Mouse (Mus musculus) hindbrain, embryonic 11.5 days (tissue): Measurements from ENCODE around the gene C8g. TPM values are rescaled to one million over a fixed set of nuclear protein-coding genes. Genes with fewer than 3 reads are reported as not detected.
A peak's percentile ranks its signal among the peaks of the same experiment; 100 is the strongest.

Source experiments
- ATAC-seq: fragments of 200-750 bp; cut with Nextera tagmentation; 2 replicates; pipeline ENCODE4 v1.8.0; 2017; ENCODE audit warnings: mild to moderate bottlenecking, moderate TSS enrichment, moderate library complexity; ENCODE audit not compliant: low FRiP score
- DNase-seq: peaks from one replicate; pipeline ENCODE4 v3.0.0-alpha.2; 2015; ENCODE audit warnings: low spot score
- H3K27ac ChIP-seq: fragments of 300-500 bp; sonication (generic); 2 replicates; pipeline ENCODE4 v1.5.1; 2014; ENCODE audit warnings: mild to moderate bottlenecking, low read depth, low read length
- H3K27me3 ChIP-seq: fragments of 300-500 bp; sonication (generic); 2 replicates; pipeline ENCODE4 v1.6.1; 2014; ENCODE audit warnings: mild to moderate bottlenecking, low read length, moderate library complexity, mixed read lengths; ENCODE audit not compliant: control insufficient read depth, insufficient read depth
- H3K36me3 ChIP-seq: fragments of 300-500 bp; sonication (generic); 2 replicates; pipeline ENCODE4 v1.6.1; 2014; ENCODE audit warnings: mild to moderate bottlenecking, low read length, moderate library complexity, mixed read lengths; ENCODE audit not compliant: control insufficient read depth, insufficient read depth
- H3K4me1 ChIP-seq: fragments of 300-500 bp; sonication (generic); replicated peaks from 2 replicates; pipeline ENCODE4 v1.6.1; 2014; ENCODE audit warnings: low read length, mixed read lengths; ENCODE audit not compliant: control insufficient read depth, insufficient read depth
- H3K4me2 ChIP-seq: fragments of 300-500 bp; sonication (generic); replicated peaks from 2 replicates; pipeline ENCODE4 v1.6.1; 2014; ENCODE audit warnings: mild to moderate bottlenecking, low read depth, low read length
- H3K4me3 ChIP-seq: fragments of 300-500 bp; sonication (generic); 2 replicates; pipeline ENCODE4 v1.5.1; 2014; ENCODE audit warnings: low read depth, low read length
- H3K9ac ChIP-seq: fragments of 300-500 bp; sonication (generic); 2 replicates; pipeline ENCODE4 v1.6.1; 2014; ENCODE audit warnings: low read depth, low read length
- H3K9me3 ChIP-seq: fragments of 300-500 bp; sonication (generic); 2 replicates; pipeline ENCODE4 v1.6.1; 2016; ENCODE audit warnings: low read length; ENCODE audit not compliant: control insufficient read depth
- WGBS: fragments of 180-500 bp; shearing (Covaris S2); extraction: QIAGEN DNeasy Blood & Tissue Kit; methylation state at CpG from one replicate; pipeline ENCODE4 v1.1.7; 2014; 5-methylcytosine and 5-hydroxymethylcytosine counted together
- polyA plus RNA-seq: library from polyadenylated mRNA; unstranded; fragments of >200 nt; fragmentation: Nextera tagmentation; extraction: Ambion mirVana; gene quantifications from 2 replicates; pipeline ENCODE4 v1.2.1, GENCODE M21; 2014

C8g gene
- polyA plus RNA-seq, 1 experiment from 2014 or later: 6.1 TPM

DNA sequence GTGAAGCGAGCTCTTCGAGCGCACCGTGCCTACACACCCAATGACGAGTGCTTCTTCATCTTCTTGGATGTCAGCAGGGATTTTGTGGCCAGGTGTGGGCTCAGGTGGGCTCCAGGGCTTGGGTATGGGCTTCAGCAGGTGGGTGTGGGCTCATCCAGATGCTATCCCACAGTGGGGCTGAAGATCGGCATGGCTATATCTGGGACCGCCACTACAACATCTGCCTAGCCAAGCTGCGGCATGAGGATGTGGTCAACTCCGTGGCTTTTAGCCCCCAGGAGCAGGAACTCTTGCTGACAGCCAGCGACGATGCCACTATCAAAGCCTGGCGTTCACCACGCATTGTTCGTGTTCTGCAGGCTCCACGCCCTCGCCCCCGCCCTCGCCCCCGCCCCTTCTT is 3.0 kb upstream of the C8g start:
- no peak overlapping the region for H3K4me3 ChIP-seq
- WGBS: 93% methylated on average over 19 of the region's 19 CpGs
- no peak for ATAC-seq

GRCm38 (mm10) chr2:25502726-25503125 is 1.2 kb upstream of the C8g start:
- Histone ChIP-seq H3K9me3 (no peaks in the 10 kb centered on the region), H3K27ac (no peak overlapping the region), H3K4me2 (no peak overlapping the region), H3K4me3 (no peak overlapping the region), H3K36me3 (no peaks in the 10 kb centered on the region), H3K9ac (no peak overlapping the region), H3K27me3 (no peaks in the 10 kb centered on the region), H3K4me1 (peaks cover 4% of the 10 kb centered on the region; the same call in 1 of the 2 replicates)
- DNase-seq (no peak), ATAC-seq (no peak)
- 85% methylated on average over 3 of the region's 3 CpGs for WGBS

More for the DNA sequence above, 3.0 kb upstream of the C8g start:
- no peak overlapping the region for H3K27ac ChIP-seq
- no peak overlapping the region for H3K4me2 ChIP-seq
- no peak for DNase-seq
- H3K36me3 ChIP-seq: no peaks in the 10 kb centered on the region
- H3K4me1 ChIP-seq: peaks cover 4% of the 10 kb centered on the region; the same call in 1 of the 2 replicates
- H3K9me3 ChIP-seq: no peaks in the 10 kb centered on the region
- no peak overlapping the region for H3K9ac ChIP-seq
- no peaks in the 10 kb centered on the region for H3K27me3 ChIP-seq

- peak within 1 kb of the TSS; percentile 86 for H3K4me3 ChIP-seq
- H3K9ac ChIP-seq: peak within 1 kb of the TSS; percentile 96
- DNase-seq (peak; percentile 94), ATAC-seq (peak; percentile 87)
- H3K4me1 ChIP-seq: peaks cover 4% of the 10 kb centered on the region; the same call in 1 of the 2 replicates
- H3K27me3 ChIP-seq: no peaks in the 10 kb centered on the region
- WGBS: 2% methylated on average over 27 of the region's 44 CpGs
- H3K27ac ChIP-seq: 0 out of 2 replicates have a peak within 1 kb of the TSS, but pooled peaks have one; percentile 19
- H3K36me3 ChIP-seq: no peaks in the 10 kb centered on the region
- no peaks in the 10 kb centered on the region for H3K9me3 ChIP-seq
- H3K4me2 ChIP-seq: peak within 1 kb of the TSS; percentile 83
These were observed 728 bp downstream of the C8g start, which contains the start of gene Fbxw5 for GRCm38 (mm10) chr2:25500576-25501405. Fbxw5 (plus strand) TSS chr2:25500750.

GRCm38 (mm10) chr2:25500071-25500575 is 1.4 kb downstream of the C8g start:
- peak overlapping the region; percentile 43 for H3K4me2 ChIP-seq
- DNase-seq (no peak), ATAC-seq (peak; percentile 53)
- H3K9me3 ChIP-seq: no peaks in the 10 kb centered on the region
- H3K9ac ChIP-seq: peak overlapping the region; percentile 44; the same call in 1 of the 2 replicates
- peaks cover 4% of the 10 kb centered on the region; the same call in 1 of the 2 replicates for H3K4me1 ChIP-seq
- no peak overlapping the region for H3K27ac ChIP-seq
- peak overlapping the region; percentile 86 for H3K4me3 ChIP-seq
- no peaks in the 10 kb centered on the region for H3K27me3 ChIP-seq
- WGBS: 64% methylated on average over 6 of the region's 6 CpGs
- no peaks in the 10 kb centered on the region for H3K36me3 ChIP-seq

DNA sequence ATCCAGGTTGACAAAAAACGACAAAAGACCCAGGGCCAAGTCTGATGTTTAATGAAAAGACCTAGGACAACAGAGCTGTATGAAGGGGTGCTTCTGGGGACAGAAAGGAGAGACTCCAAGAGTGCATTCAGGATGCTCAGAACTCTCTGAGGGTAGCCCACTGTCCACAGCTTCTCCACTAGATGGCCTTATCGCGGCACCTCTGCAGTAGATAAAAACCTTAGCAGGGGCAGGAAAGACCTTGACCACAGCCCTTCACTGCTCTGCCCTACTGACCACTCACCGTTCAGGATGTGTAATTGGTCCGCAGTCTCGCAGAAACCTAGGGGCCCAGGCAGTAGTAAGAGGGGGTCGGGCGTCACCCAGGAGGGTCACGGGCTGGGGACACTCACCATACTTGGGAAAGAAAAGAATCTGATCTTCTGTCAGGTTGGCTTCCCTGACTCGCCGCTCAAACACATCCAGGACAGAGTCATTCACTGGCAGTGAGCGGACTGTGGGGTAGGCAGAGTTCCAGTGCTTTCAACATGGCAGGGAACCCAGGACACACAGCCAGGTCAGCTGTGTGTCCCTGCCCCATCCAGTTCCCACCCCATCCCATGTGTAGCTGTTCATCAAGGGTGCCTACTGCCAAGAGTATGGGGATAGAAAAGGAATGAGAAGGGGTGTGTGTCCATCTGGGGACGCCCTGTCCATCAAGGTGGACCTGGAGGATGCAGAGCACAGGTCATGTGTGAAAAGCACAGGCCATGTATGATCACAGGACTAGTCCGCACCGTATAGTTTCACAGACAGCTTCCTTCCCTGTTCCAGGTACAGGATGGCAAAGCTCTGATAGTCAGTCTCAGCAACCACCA is 2.7 kb downstream of the C8g start:
- H3K36me3 ChIP-seq: no peaks in the 10 kb centered on the region
- no peak overlapping the region for H3K4me3 ChIP-seq
- ATAC-seq: no peak
- peaks cover 4% of the 10 kb centered on the region; the same call in 1 of the 2 replicates for H3K4me1 ChIP-seq
- H3K9me3 ChIP-seq: no peaks in the 10 kb centered on the region
- no peak for DNase-seq
- H3K27me3 ChIP-seq: no peaks in the 10 kb centered on the region
- no peak overlapping the region for H3K27ac ChIP-seq
- no peak overlapping the region for H3K9ac ChIP-seq
- no peak overlapping the region for H3K4me2 ChIP-seq
- WGBS: 75% methylated on average over 15 of the region's 15 CpGs

- ATAC-seq (no peak), DNase-seq (no peak)
- H3K27ac ChIP-seq: no peak overlapping the region
- no peak overlapping the region for H3K4me2 ChIP-seq
- no peak overlapping the region for H3K9ac ChIP-seq
- no peaks in the 10 kb centered on the region for H3K9me3 ChIP-seq
- H3K4me1 ChIP-seq: peaks cover 4% of the 10 kb centered on the region; the same call in 1 of the 2 replicates
- H3K36me3 ChIP-seq: no peaks in the 10 kb centered on the region
- H3K4me3 ChIP-seq: no peak overlapping the region
- 59% methylated on average over 6 of the region's 6 CpGs for WGBS
- no peaks in the 10 kb centered on the region for H3K27me3 ChIP-seq
These were observed 3.5 kb downstream of the C8g start for GRCm38 (mm10) chr2:25497846-25498575.

- H3K4me3 ChIP-seq: no peak overlapping the region
- no peak overlapping the region for H3K9ac ChIP-seq
- ATAC-seq (no peak), DNase-seq (peak; percentile 41)
- H3K27me3 ChIP-seq: no peaks in the 10 kb centered on the region
- H3K4me2 ChIP-seq: no peak overlapping the region
- H3K27ac ChIP-seq: no peak overlapping the region
- WGBS: 49% methylated on average over 4 of the region's 4 CpGs
- no peaks in the 10 kb centered on the region for H3K9me3 ChIP-seq
- no peaks in the 10 kb centered on the region for H3K36me3 ChIP-seq
- H3K4me1 ChIP-seq: peaks cover 2% of the 10 kb centered on the region; the same call in 1 of the 2 replicates
These were observed 5.1 kb downstream of the C8g start for GRCm38 (mm10) chr2:25496462-25496861.

GRCm38 (mm10) chr2:25493476-25493961 is 8.0 kb downstream of the C8g start, which contains the start of gene Lcn12:
Lcn12 (minus strand) TSS chr2:25493911.
- no peaks in the 10 kb centered on the region for H3K9me3 ChIP-seq
- WGBS: 93% methylated on average over 5 of the region's 5 CpGs
- H3K4me2 ChIP-seq: no peak within 1 kb of the TSS
- no peaks in the 10 kb centered on the region for H3K27me3 ChIP-seq
- DNase-seq: no peak
- no peak for ATAC-seq
- H3K4me1 ChIP-seq: no peaks in the 10 kb centered on the region
- H3K9ac ChIP-seq: no peak within 1 kb of the TSS
- H3K4me3 ChIP-seq: no peak within 1 kb of the TSS
- H3K27ac ChIP-seq: no peak within 1 kb of the TSS
- H3K36me3 ChIP-seq: no peaks in the 10 kb centered on the region
